Mouse (Mus musculus) bone marrow macrophage, adult 2 months (primary cell): Measurements from ENCODE around the gene Fam168a. TPM values are rescaled to one million over a fixed set of nuclear protein-coding genes. Genes with fewer than 3 reads are reported as not detected.
A peak's percentile ranks its signal among the peaks of the same experiment; 100 is the strongest.

ENCODE experiments used
- H3K27ac ChIP-seq: 2 replicates; pipeline ENCODE4 v1.5.1; 2012; ENCODE audit warnings: low read depth, low read length; ENCODE audit not compliant: insufficient read depth
- H3K4me1 ChIP-seq: 2 replicates; pipeline ENCODE4 v1.6.1; 2012; ENCODE audit warnings: low read length; ENCODE audit not compliant: control insufficient read depth, insufficient read depth
- H3K4me3 ChIP-seq: 2 replicates; pipeline ENCODE4 v1.5.1; 2012; ENCODE audit warnings: mild to moderate bottlenecking, low read length, moderate library complexity; ENCODE audit not compliant: insufficient read depth
- CTCF ChIP-seq: IDR thresholded peaks from 2 replicates; pipeline ENCODE4 v1.5.1; 2012; ENCODE audit warnings: low read depth, mild to moderate bottlenecking, low read length, moderate library complexity
- POLR2A ChIP-seq: IDR thresholded peaks from 2 replicates; pipeline ENCODE4 v1.6.1; 2012; ENCODE audit warnings: mild to moderate bottlenecking, low read depth, low read length, borderline replicate concordance
- polyA plus RNA-seq: library from polyadenylated mRNA; stranded (reverse); fragments of >200 nt; gene quantifications from 2 replicates; pipeline ENCODE4 v1.2.4, GENCODE M21; 2012; ENCODE audit not compliant: missing spikeins, insufficient read depth, insufficient read length

The Fam168a gene
- polyA plus RNA-seq, 1 experiment: 32.1 TPM

DNA sequence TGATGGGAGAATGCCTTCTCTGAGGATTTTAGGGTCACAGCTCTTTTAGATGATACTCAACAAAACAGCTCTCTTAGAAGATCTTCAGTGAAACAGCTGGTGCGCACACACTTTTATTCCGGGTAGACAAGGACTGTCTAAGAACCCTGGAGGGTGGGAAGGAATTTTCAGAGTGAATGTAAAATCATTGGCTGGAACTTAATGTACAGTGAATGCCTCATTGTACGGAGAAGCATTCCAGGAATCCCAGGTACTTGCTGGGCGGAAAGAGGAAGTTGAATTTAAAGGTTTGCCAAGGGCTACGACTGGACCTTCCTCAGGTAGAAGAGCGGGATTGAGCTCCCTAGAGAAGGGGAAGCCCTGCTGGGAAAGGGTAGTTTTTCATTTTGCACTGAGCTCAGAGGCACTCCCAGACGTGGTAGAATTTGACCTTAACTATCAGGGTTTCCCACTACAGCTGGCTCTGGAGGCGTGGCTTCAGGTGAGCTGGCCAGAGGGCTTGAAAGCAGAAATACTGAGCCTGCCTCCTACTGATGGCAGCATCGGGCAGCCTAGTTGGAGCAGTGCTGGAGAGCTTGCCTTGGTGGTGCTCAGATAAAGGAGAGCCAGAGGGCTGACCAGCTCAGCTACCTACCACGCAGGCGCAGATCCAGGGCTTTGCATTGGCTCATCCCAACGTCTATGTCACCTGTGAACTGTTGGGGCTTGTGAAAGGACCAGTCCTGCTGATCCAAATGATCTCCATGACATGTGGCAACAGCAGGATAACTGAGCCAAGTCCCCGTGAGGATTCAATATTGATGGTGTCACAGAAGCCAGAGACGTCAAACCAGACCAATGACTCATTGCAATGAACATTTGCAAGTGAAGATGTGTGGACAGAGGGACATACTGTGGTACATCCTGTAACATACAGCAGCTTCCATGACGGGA is 27.2 kb upstream of the Fam168a start:
- H3K4me1 ChIP-seq: no peaks in the 10 kb centered on the region
- no peak overlapping the region for H3K27ac ChIP-seq
- TF ChIP-seq CTCF (no peak), POLR2A (no peak)
- no peak overlapping the region for H3K4me3 ChIP-seq

DNA sequence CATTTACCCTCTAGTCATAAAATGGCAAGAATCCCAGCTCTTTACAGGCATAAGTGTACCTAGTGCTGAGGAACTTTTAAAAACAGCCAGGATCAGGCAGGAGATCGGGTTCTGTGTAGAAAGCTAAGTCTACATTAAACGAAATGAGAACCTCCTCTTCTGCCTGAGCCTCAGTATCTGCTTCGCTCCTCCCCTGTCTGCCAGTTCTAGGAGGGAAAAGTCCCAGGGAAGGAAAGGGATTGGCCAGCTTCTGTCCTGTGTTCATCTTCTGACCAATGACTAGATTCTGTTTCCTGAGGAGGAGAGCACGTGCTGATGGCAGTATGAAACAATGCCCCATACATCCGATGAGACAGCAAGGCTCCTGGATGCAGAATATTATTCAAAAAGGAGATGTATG is 25.3 kb upstream of the Fam168a start:
- Histone ChIP-seq H3K4me3 (no peak overlapping the region), H3K27ac (no peak overlapping the region), H3K4me1 (no peaks in the 10 kb centered on the region)
- no peak for TF ChIP-seq CTCF
- TF ChIP-seq POLR2A: no peak

DNA sequence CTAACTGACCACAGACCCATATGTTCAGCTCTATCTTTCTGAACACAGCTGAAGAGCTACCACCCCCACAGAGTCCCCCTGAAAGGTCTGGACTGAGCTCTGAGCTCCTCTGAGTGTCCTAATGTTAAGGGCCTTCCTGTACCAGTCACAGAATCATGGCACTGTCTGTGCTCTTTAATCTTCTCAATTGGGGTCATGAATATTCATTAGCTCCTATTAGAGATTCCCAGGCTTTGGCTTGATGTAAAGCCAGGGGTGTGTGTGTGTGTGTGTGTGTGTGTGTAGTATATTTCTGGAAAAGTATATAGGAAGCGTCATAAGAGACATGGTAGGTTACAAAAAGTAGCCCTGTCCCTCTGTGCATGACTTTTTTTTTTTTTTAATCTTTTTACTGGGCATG is 23.2 kb upstream of the Fam168a start:
- Histone ChIP-seq H3K4me1 (no peaks in the 10 kb centered on the region), H3K27ac (no peak overlapping the region)
- no peak for TF ChIP-seq POLR2A
- TF ChIP-seq CTCF: no peak

DNA sequence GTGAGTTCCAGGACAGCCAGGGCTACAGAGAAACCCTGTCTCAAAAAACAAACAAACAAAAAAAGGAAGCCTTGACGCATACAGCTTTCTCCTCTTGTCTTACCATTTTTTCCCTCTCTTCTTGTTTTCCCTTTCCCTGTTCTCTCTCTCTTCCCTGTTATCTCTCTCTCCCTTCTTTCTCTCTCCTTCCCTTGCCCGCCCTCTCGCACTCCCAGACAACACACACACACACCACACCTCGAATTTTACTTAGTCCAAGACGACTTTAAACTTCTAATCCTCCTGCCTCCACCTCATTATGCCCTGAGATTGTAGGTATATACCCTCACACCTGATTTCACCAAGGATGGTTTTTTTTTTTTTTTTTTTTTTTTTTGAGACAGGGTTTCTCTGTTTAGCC is 22.4 kb upstream of the Fam168a start:
- Histone ChIP-seq H3K4me3 (no peak overlapping the region), H3K27ac (no peak overlapping the region), H3K4me1 (no peaks in the 10 kb centered on the region)
- TF ChIP-seq CTCF (no peak), POLR2A (no peak)

More for the DNA sequence above, 23.2 kb upstream of the Fam168a start:
- no peak overlapping the region for H3K4me3 ChIP-seq

DNA sequence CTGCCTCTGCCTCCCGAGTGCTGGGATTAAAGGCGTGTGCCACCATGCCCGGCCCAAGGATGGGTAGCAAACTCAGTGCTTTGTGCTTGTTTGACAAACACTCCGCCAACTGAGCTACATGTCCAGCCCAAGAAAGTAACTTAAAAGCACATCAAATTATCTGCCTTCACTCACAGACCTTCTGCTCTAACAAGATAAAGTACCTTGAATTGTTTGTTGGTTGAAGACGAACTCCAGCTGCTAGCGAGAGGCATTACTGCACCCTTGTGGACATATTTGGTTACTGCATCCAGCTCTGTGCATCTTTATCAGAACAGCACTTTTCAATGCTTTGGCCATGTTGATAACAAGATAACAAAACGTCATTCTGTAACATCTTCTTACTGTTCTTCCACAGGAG is 21.9 kb upstream of the Fam168a start:
- TF ChIP-seq POLR2A: no peak
- TF ChIP-seq CTCF: no peak
- H3K4me3 ChIP-seq: no peak overlapping the region
- no peaks in the 10 kb centered on the region for H3K4me1 ChIP-seq

DNA sequence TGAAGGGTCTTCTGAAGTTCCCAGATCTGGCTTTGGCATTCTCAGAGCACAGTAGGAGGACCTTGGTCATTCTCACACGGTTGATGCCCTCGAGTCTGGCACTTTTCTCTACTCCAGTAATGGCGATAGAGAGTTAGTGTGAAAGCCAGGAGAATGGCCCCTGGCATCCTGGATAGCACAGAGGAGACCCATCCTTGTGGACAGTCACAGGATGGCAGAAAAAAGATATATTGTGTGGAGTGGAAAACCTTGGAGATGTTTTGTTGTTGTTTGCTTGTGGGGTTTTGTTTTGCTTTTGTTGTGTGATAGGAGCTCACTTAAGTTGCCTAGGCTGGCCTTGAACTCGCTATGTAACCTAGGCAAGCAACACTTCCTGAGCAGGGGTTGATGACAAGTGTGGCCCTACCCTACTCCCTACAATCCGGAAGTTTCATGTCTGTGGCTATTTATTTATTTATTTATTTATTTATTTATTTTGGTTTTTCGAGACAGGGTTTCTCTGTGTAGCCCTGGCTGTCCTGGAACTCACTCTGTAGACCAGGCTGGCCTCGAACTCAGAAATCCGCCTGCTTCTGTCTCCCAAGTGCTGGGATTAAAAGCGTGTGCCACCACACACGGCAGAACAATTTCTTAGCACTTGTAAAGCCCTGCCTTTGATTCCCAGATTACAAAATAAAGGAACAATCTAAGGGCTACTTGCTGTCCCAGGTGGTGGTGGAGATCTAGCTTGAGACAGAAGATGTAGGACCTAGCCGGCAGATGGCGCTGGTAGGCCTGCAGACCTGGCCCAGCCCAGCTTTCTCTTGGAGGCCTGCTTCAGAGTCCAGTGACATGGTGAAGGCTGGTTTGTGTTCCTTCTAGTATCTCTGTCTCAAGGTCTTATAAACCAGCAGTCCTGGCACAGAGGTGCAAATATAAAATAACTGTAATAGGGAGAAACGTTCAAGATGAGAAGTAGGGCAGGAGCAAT is 21.1 kb upstream of the Fam168a start:
- Histone ChIP-seq H3K27ac (no peak overlapping the region), H3K4me1 (no peaks in the 10 kb centered on the region), H3K4me3 (no peak overlapping the region)
- TF ChIP-seq CTCF (peak; percentile 85), POLR2A (no peak)

More for the DNA sequence above, 21.9 kb upstream of the Fam168a start:
- no peak overlapping the region for H3K27ac ChIP-seq

DNA sequence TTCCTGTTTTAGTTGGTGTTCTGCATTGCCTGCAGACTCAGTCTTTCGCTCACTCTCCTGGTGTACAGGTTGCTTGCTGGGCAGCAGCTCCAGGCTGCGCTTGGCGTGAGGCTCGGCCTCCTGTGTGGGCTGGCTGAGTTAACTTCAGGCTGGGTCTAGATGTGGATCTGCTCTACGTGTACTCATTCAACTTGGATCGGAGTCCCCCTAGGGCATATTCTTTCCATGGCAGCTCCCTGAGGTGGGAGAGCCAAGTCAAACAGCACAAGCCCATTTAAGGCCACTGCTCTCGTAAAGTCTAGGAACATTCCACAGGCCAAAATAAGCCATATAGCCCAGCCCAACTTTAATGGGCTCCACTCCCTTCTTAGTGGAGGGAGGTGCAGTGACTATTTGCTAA is 18.0 kb upstream of the Fam168a start:
- no peaks in the 10 kb centered on the region for H3K4me1 ChIP-seq
- H3K4me3 ChIP-seq: no peak overlapping the region
- TF ChIP-seq CTCF: no peak
- TF ChIP-seq POLR2A: no peak
- H3K27ac ChIP-seq: no peak overlapping the region

DNA sequence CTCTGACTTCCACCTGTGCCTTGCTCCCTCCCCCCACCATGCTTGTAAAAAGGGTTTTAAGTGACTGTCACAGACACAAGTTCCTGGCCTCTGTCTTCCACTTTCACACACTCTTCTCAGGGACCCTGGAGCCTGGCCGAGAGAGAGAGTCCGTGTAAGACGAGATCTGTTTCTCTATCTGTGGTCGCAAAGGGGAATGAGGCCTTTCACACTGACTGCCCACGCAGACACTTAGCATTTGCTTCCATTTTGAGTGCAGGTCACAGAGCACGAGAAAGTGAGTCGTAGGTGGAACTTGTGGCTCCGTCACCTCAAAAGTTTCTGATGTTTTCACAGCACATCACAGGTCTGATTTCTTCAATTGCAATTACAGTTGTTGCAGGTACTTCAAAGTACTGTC is 13.2 kb upstream of the Fam168a start:
- Histone ChIP-seq H3K4me3 (no peak overlapping the region), H3K27ac (no peak overlapping the region), H3K4me1 (no peaks in the 10 kb centered on the region)
- no peak for TF ChIP-seq CTCF
- no peak for TF ChIP-seq POLR2A

DNA sequence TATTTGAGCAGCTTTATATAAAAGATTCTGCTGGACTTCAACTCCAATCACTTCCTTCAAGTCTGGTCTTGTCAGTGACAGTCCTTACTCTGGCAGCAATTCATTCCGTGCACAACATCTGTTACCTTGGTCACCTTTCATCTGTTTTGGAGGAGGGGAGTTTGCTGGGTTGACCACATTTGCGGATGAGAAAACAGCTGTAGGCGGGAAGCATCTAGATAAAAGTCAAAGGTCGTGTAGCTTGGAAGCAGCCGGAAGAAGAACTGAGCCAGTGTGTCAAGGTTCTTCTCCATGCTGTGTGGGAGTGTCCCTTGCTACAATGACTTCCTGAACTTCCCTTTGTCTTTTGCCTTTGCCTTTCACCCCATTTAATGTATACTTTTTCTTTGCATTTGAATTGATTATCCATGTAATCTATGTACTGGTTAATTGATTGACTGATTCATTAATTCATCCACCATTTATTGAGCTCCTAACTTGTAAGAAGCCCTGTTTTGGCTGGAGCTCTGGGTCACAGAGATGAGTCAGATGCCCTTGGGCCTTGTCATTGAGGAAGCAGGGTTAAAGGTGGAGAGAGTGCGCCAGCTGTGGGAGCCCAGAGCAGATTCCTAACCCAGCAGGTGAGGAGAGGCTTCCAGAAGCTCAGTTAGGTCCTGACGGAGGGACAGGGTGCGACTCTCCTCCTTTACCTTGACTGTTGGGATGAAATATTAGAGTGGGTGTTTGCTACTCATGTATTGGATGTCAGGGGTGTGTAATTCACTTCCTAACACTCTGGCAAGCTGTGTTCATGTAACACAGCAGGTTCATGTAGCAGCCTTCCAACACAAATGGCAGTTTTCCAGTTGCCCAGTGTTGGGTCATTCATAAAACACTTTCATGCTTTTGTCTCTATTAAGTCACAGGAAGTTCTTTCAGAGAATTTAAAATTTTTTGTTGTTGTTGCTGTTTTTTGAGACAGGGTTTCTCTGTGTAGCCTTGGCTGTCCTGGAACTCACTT is 6.4 kb upstream of the Fam168a start:
- no peak for TF ChIP-seq CTCF
- TF ChIP-seq POLR2A: no peak
- Histone ChIP-seq H3K4me1 (peaks cover 22% of the 10 kb centered on the region), H3K4me3 (no peak overlapping the region), H3K27ac (peak overlapping the region; percentile 19; the same call in 1 of the 2 replicates)
